Mouse (Mus musculus) forebrain, embryonic 16.5 days (tissue): ENCODE results near the gene Epha4. TPM values are rescaled to one million over a fixed set of nuclear protein-coding genes. Genes with fewer than 3 reads are reported as not detected.

ENCODE experiments used
- ATAC-seq: fragments of 200-750 bp; cut with Nextera tagmentation; 2 replicates; pipeline ENCODE4 v1.8.0; 2017; ENCODE audit warnings: mild to moderate bottlenecking, moderate library complexity
- H3K27ac ChIP-seq: fragments of 300-500 bp; sonication (generic); 2 replicates; pipeline ENCODE4 v1.5.1; 2014; ENCODE audit warnings: low read length, control low read depth
- H3K27me3 ChIP-seq: fragments of 300-500 bp; sonication (generic); replicated peaks from 2 replicates; pipeline ENCODE4 v1.6.1; 2014; ENCODE audit warnings: low read length; ENCODE audit not compliant: control insufficient read depth, insufficient read depth
- H3K36me3 ChIP-seq: fragments of 300-500 bp; sonication (generic); 2 replicates; pipeline ENCODE4 v1.6.1; 2014; ENCODE audit not compliant: control insufficient read depth, insufficient read depth
- H3K4me1 ChIP-seq: fragments of 300-500 bp; sonication (generic); replicated peaks from 2 replicates; pipeline ENCODE4 v1.6.1; 2014; ENCODE audit warnings: low read length; ENCODE audit not compliant: control insufficient read depth, insufficient read depth
- H3K4me2 ChIP-seq: fragments of 300-500 bp; sonication (generic); 2 replicates; pipeline ENCODE4 v1.6.1; 2014; ENCODE audit warnings: mild to moderate bottlenecking, low read length, control low read depth
- H3K4me3 ChIP-seq: fragments of 300-500 bp; sonication (generic); replicated peaks from 2 replicates; pipeline ENCODE4 v1.5.1; 2014; ENCODE audit warnings: mild to moderate bottlenecking, low read length, control low read depth
- H3K9ac ChIP-seq: fragments of 300-500 bp; sonication (generic); replicated peaks from 2 replicates; pipeline ENCODE4 v1.6.1; 2014; ENCODE audit warnings: low read depth, low read length, control low read depth
- H3K9me3 ChIP-seq: fragments of 300-500 bp; sonication (generic); 2 replicates; pipeline ENCODE4 v1.6.1; 2016; ENCODE audit warnings: low read length; ENCODE audit not compliant: control insufficient read depth
- WGBS: fragments of 180-500 bp; shearing (Covaris S2); extraction: QIAGEN DNeasy Blood & Tissue Kit; methylation state at CpG from one replicate; pipeline ENCODE4 v1.1.7; 2014; 5-methylcytosine and 5-hydroxymethylcytosine counted together
- polyA plus RNA-seq: library from polyadenylated mRNA; unstranded; fragments of >200 nt; fragmentation: Nextera tagmentation; extraction: Ambion mirVana; gene quantifications from 2 replicates; pipeline ENCODE4 v1.2.1, GENCODE M21; 2015

Epha4 gene
- polyA plus RNA-seq, 1 experiment from 2014 or later = 76.4 TPM

GRCm38 (mm10) chr1:77446438-77446837 is 68.5 kb downstream of the Epha4 start:
- no peak overlapping the region for H3K9ac ChIP-seq
- H3K9me3 ChIP-seq = no peaks in the 10 kb centered on the region
- H3K4me2 ChIP-seq = no peak overlapping the region
- H3K27me3 ChIP-seq = no peaks in the 10 kb centered on the region
- ATAC-seq = no peak
- H3K36me3 ChIP-seq = no peaks in the 10 kb centered on the region
- H3K4me1 ChIP-seq = peaks cover 45% of the 10 kb centered on the region
- no peak overlapping the region for H3K27ac ChIP-seq
- H3K4me3 ChIP-seq = no peak overlapping the region
- 51% methylated on average over 12 of the region's 12 CpGs for WGBS

- no peaks in the 10 kb centered on the region for H3K9me3 ChIP-seq
- no peak overlapping the region for H3K9ac ChIP-seq
- H3K4me3 ChIP-seq = no peak overlapping the region
- WGBS = 42% methylated on average over 9 of the region's 9 CpGs
- peaks cover 52% of the 10 kb centered on the region for H3K4me1 ChIP-seq
- peak; percentile 31; the same call in 1 of the 2 replicates for ATAC-seq
- no peaks in the 10 kb centered on the region for H3K27me3 ChIP-seq
- no peaks in the 10 kb centered on the region for H3K36me3 ChIP-seq
- no peak overlapping the region for H3K4me2 ChIP-seq
- peak overlapping the region; percentile 68 for H3K27ac ChIP-seq
Measured at GRCm38 (mm10) chr1:77444648-77445047, 70.2 kb downstream of the Epha4 start.

DNA sequence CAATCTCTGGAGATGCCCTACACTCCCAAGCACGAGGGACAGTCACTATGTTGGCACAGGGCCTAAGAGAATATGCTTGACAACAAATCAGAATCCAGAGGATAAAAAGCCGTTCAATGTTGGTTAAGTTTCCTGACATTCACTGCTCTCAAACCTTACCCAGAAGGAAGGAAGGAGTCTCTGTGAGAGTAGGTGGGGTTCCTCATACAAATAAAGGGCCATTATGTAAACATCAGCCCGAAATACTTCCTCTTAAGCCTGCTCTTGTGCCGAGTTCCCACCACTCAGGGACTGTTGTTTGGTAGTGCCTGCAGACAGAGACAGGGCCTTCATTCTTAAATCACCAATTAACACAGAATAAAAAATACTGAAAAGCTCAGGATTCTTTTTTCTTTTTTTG is 72.9 kb downstream of the Epha4 start:
- no peak for ATAC-seq
- 4% methylated on average over 4 of the region's 4 CpGs for WGBS
- Histone ChIP-seq H3K4me1 (peaks cover 56% of the 10 kb centered on the region), H3K27ac (no peak overlapping the region), H3K9ac (no peak overlapping the region), H3K4me3 (no peak overlapping the region), H3K36me3 (no peaks in the 10 kb centered on the region), H3K4me2 (no peak overlapping the region), H3K9me3 (no peaks in the 10 kb centered on the region), H3K27me3 (no peaks in the 10 kb centered on the region)

DNA sequence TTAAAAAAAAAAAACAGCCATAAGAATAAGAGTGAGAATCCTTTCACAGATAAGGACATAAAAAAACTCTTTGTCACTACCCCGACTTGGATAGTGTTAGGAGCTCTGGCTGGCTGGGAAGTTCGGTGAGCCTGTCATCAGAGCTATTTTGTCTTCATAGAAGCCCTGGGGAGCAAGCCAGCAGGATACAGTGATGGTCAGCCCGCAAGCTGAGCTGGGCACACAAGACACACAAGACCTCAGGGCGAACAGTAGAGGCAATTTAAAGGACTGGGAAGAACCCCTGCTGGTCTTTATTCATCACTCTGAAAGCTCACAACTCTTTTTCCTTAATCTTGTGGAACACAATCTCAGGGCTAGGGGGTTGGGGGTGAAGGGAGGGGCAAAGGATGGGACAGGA is 73.5 kb downstream of the Epha4 start:
- Histone ChIP-seq H3K9ac (no peak overlapping the region), H3K4me1 (peaks cover 57% of the 10 kb centered on the region), H3K36me3 (no peaks in the 10 kb centered on the region), H3K27me3 (no peaks in the 10 kb centered on the region), H3K4me2 (no peak overlapping the region), H3K4me3 (no peak overlapping the region), H3K9me3 (no peaks in the 10 kb centered on the region), H3K27ac (no peak overlapping the region; the same call in 1 of the 2 replicates)
- 6% methylated on average over 4 of the region's 4 CpGs for WGBS
- no peak for ATAC-seq

- Histone ChIP-seq H3K27ac (no peak overlapping the region), H3K4me3 (no peak overlapping the region), H3K4me2 (0 out of 2 replicates have a peak overlapping the region, but pooled peaks have one; percentile 17), H3K4me1 (peaks cover 52% of the 10 kb centered on the region), H3K27me3 (no peaks in the 10 kb centered on the region), H3K9me3 (no peaks in the 10 kb centered on the region), H3K9ac (no peak overlapping the region), H3K36me3 (no peaks in the 10 kb centered on the region)
- WGBS = 7% methylated on average over 10 of the region's 10 CpGs
- no peak for ATAC-seq
Measured at GRCm38 (mm10) chr1:77440512-77440911, 74.4 kb downstream of the Epha4 start.

DNA sequence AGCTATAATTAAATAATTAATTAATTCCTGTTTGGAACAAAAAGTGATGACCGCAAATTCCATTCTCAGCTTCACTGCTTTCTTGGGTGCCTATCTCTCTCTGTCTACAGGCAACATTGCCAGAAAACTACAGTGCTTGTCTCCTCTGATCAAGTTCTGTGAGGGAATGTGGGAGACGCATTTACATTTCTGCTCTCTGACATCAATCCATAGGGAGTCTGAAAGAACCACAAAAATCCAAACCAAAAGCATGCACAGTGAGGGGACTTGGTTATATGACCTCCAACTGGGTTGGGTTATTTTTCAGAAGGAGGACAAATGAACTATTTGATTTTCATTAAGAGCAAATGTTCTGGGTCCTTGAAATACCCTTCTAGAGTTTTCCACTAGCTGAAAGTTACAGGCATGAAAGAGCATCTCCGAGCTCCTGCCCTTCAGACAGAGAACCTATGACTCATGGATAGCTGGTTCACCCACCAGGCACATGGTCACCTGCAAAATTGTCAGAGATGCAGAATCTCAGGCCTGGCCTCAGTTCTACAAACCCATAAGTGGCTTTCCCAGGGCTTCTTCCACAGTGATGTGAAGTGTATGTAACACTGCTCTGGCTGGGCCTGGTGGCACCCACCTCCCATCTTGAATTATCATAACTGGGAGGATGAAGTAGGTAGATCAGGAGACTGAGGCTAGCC is 75.4 kb downstream of the Epha4 start:
- no peaks in the 10 kb centered on the region for H3K27me3 ChIP-seq
- H3K9me3 ChIP-seq = no peaks in the 10 kb centered on the region
- no peaks in the 10 kb centered on the region for H3K36me3 ChIP-seq
- no peak overlapping the region for H3K4me2 ChIP-seq
- no peak for ATAC-seq
- WGBS = 90% methylated on average over 3 of the region's 3 CpGs
- H3K27ac ChIP-seq = no peak overlapping the region
- no peak overlapping the region for H3K9ac ChIP-seq
- H3K4me3 ChIP-seq = no peak overlapping the region
- peaks cover 47% of the 10 kb centered on the region for H3K4me1 ChIP-seq

DNA sequence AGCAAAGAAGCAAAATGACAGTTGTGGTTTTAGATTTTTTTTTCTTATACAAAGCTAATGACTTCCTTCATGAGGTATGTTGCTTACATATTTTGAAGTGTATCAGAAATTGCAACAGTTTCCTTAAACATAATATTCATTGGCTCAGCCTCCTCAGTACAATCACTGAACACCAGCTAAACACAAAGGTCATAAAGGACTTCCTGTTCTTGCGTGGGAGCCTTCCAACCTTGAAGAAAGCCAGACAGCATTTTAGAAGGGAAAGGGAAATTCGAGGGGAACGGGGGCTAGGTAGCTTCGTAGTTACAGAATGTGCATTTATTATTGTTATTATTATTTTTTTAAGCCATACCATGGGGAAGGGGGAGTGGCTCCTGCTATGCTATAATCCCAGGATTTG is 76.2 kb downstream of the Epha4 start:
- no peak overlapping the region for H3K4me3 ChIP-seq
- H3K27me3 ChIP-seq = no peaks in the 10 kb centered on the region
- H3K4me1 ChIP-seq = peaks cover 41% of the 10 kb centered on the region
- H3K36me3 ChIP-seq = no peaks in the 10 kb centered on the region
- H3K27ac ChIP-seq = no peak overlapping the region
- no peaks in the 10 kb centered on the region for H3K9me3 ChIP-seq
- no peak overlapping the region for H3K9ac ChIP-seq
- no peak overlapping the region for H3K4me2 ChIP-seq
- no peak for ATAC-seq
- WGBS = 78% methylated on average over 4 of the region's 4 CpGs

- no peak overlapping the region for H3K4me3 ChIP-seq
- H3K4me2 ChIP-seq = no peak overlapping the region
- no peak overlapping the region for H3K27ac ChIP-seq
- no peak for ATAC-seq
- H3K27me3 ChIP-seq = no peaks in the 10 kb centered on the region
- no peaks in the 10 kb centered on the region for H3K9me3 ChIP-seq
- H3K4me1 ChIP-seq = peaks cover 42% of the 10 kb centered on the region
- H3K36me3 ChIP-seq = no peaks in the 10 kb centered on the region
- no peak overlapping the region for H3K9ac ChIP-seq
- WGBS = 48% methylated on average over 10 of the region's 10 CpGs
Measured at GRCm38 (mm10) chr1:77437881-77438610, 76.8 kb downstream of the Epha4 start.

DNA sequence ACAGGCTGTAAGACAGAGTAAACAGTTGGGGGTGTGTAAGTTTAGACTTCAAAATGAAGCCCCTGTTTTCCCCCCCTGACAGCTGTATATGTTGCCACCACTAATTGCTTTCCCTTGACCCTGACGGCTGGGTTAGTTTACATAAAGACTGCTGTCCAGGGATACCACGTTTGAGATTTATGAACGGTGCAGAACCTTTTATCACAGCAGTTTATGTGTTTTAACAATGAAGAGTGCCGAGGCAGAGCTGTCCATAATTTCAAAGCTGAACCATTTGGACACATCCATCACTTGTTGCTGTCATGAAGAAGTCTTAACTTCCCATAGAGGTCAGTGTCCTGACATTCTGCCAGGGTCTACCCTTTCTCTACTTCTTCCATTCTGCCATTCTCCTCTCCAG is 79.8 kb downstream of the Epha4 start:
- Histone ChIP-seq H3K4me1 (peaks cover 30% of the 10 kb centered on the region), H3K27me3 (no peaks in the 10 kb centered on the region), H3K9ac (no peak overlapping the region), H3K9me3 (no peaks in the 10 kb centered on the region), H3K27ac (no peak overlapping the region), H3K4me3 (no peak overlapping the region), H3K36me3 (no peaks in the 10 kb centered on the region), H3K4me2 (no peak overlapping the region)
- ATAC-seq = no peak
- WGBS = 13% methylated on average over 4 of the region's 4 CpGs
